Mouse (Mus musculus) liver, embryonic 14.5 days (tissue): Measurements from ENCODE around the gene Nrap. TPM values are rescaled to one million over a fixed set of nuclear protein-coding genes. Genes with fewer than 3 reads are reported as not detected.
A peak's percentile ranks its signal among the peaks of the same experiment; 100 is the strongest.

ENCODE experiments used
- ATAC-seq: fragments of 200-750 bp; cut with Nextera tagmentation; 2 replicates; pipeline ENCODE4 v1.8.0; 2017; ENCODE audit warnings: moderate number of reproducible peaks, mild to moderate bottlenecking, moderate library complexity; ENCODE audit not compliant: insufficient read depth
- DNase-seq, 3 experiments: peaks; one replicate each; pipeline ENCODE4 v3.0.0-alpha.2; 2012 to 2013; ENCODE audit warnings: low read depth in 3 of 3, low spot score in 3 of 3
- H3K27ac ChIP-seq: fragments of 300-500 bp; sonication (generic); 2 replicates; pipeline ENCODE4 v1.5.1; 2014; ENCODE audit warnings: moderate library complexity, mild to moderate bottlenecking, control low read depth, inconsistent platforms
- H3K27me3 ChIP-seq: fragments of 300-500 bp; sonication (generic); 2 replicates; pipeline ENCODE4 v1.6.1; 2014; ENCODE audit warnings: mild to moderate bottlenecking, low read length, moderate library complexity; ENCODE audit not compliant: control insufficient read depth, insufficient read depth
- H3K36me3 ChIP-seq: fragments of 300-500 bp; sonication (generic); replicated peaks from 2 replicates; pipeline ENCODE4 v1.6.1; 2014; ENCODE audit warnings: low read depth; ENCODE audit not compliant: control insufficient read depth, insufficient read depth
- H3K4me1 ChIP-seq, 2 experiments: fragments of 200-500 bp in 1 of 2; fragments of 300-500 bp in 1 of 2; sonication (generic) in 1 of 2; replicated peaks; 2 replicates each; pipeline ENCODE4 v1.6.1; 2012 to 2014; ENCODE audit warnings: antibody characterized with exemption in 1 of 2, inconsistent platforms in 1 of 2, low read length in 1 of 2; ENCODE audit not compliant: control insufficient read depth in 2 of 2, insufficient read depth in 2 of 2
- H3K4me2 ChIP-seq: fragments of 300-500 bp; sonication (generic); 2 replicates; pipeline ENCODE4 v1.6.1; 2014; ENCODE audit warnings: low read depth, mild to moderate bottlenecking, control low read depth, moderate library complexity
- H3K4me3 ChIP-seq, 2 experiments: fragments of 200-500 bp in 1 of 2; fragments of 300-500 bp in 1 of 2; sonication (generic) in 1 of 2; 2 replicates each; pipeline ENCODE4 v1.5.1; 2012 to 2014; ENCODE audit warnings: low read depth in 2 of 2, low read length in 2 of 2, mild to moderate bottlenecking in 2 of 2, control low read depth in 1 of 2, inconsistent platforms in 1 of 2, moderate library complexity in 1 of 2; ENCODE audit not compliant: insufficient read depth in 1 of 2
- H3K9ac ChIP-seq: fragments of 300-500 bp; sonication (generic); replicated peaks from 2 replicates; pipeline ENCODE4 v1.6.1; 2014; ENCODE audit warnings: mild to moderate bottlenecking, control low read depth, moderate library complexity
- H3K9me3 ChIP-seq: fragments of 300-500 bp; sonication (generic); 2 replicates; pipeline ENCODE4 v1.6.1; 2016; ENCODE audit warnings: low read length, mixed read lengths; ENCODE audit not compliant: control insufficient read depth
- CTCF ChIP-seq: IDR thresholded peaks from 2 replicates; pipeline ENCODE4 v1.5.1; 2016; ENCODE audit warnings: antibody characterized with exemption, low read depth, control low read depth
- EP300 ChIP-seq: IDR thresholded peaks from 2 replicates; pipeline ENCODE4 v1.6.1; 2016; ENCODE audit warnings: antibody characterized with exemption, low read depth
- WGBS: fragments of 180-500 bp; shearing (Covaris S2); extraction: QIAGEN DNeasy Blood & Tissue Kit; methylation state at CpG from one replicate; pipeline ENCODE4 v1.1.7; 2014; ENCODE audit not compliant: insufficient replicate concordance; 5-methylcytosine and 5-hydroxymethylcytosine counted together
- polyA plus RNA-seq, 2 experiments: library from polyadenylated mRNA; depleted of rRNA in 1 of 2; stranded (reverse) in 1 of 2; unstranded in 1 of 2; fragments of >200 nt; fragmentation: Nextera tagmentation in 1 of 2; extraction: Ambion mirVana in 1 of 2; gene quantifications; 2 replicates each; pipeline versions ENCODE4 v1.2.1 to v1.2.3; 2012 to 2014

The Nrap gene
- polyA plus RNA-seq, 2 experiments, result 0.05 to 0.10 TPM

DNA sequence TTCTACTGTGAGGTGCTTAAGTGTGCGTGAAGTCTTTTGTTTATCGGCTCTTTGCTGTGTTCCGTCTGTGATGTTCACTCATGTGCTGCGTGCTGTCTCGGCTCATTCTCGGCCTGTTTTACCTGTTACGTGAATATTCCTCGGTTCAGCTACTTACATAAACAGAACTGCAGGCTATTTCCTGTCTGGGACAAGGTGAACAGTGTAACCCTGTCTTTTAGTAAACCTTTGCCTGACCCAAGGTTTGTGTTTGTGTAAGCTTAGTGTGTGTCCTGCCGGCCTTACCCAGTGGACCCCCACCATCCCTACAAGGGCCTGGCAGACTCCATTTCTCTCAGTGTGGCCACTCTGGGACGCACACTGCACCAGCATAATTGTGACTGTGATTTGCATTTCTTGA lies 42.9 kb upstream of the Nrap start:
- H3K4me2 ChIP-seq, result no peak overlapping the region
- H3K9me3 ChIP-seq, result no peaks in the 10 kb centered on the region
- no peaks in the 10 kb centered on the region for H3K4me1 ChIP-seq
- peaks cover 12% of the 10 kb centered on the region for H3K36me3 ChIP-seq
- TF ChIP-seq EP300, result no peak
- no peak for TF ChIP-seq CTCF
- ATAC-seq (no peak), DNase-seq (no peak)
- WGBS, result 87% methylated on average over 10 of the region's 10 CpGs
- no peak overlapping the region for H3K27ac ChIP-seq
- no peak overlapping the region for H3K4me3 ChIP-seq
- H3K27me3 ChIP-seq, result no peaks in the 10 kb centered on the region
- H3K9ac ChIP-seq, result no peak overlapping the region

GRCm38 (mm10) chr19:56430369-56430768 lies 40.5 kb upstream of the Nrap start:
- H3K27me3 ChIP-seq, result no peaks in the 10 kb centered on the region
- H3K4me1 ChIP-seq, result no peaks in the 10 kb centered on the region
- WGBS, result 79% methylated on average over 8 of the region's 8 CpGs
- no peak overlapping the region for H3K4me3 ChIP-seq
- no peak overlapping the region for H3K9ac ChIP-seq
- no peak overlapping the region for H3K4me2 ChIP-seq
- peaks cover 3% of the 10 kb centered on the region for H3K36me3 ChIP-seq
- TF ChIP-seq CTCF (0 out of 2 replicates have a peak, but pooled peaks have one; percentile 21), EP300 (no peak)
- no peak for DNase-seq
- no peak overlapping the region for H3K27ac ChIP-seq
- no peaks in the 10 kb centered on the region for H3K9me3 ChIP-seq
- no peak for ATAC-seq

GRCm38 (mm10) chr19:56425492-56425891 lies 35.7 kb upstream of the Nrap start:
- no peaks in the 10 kb centered on the region for H3K36me3 ChIP-seq
- no peak overlapping the region for H3K4me3 ChIP-seq
- no peak for DNase-seq
- H3K9me3 ChIP-seq, result no peaks in the 10 kb centered on the region
- no peak for TF ChIP-seq EP300
- H3K4me2 ChIP-seq, result no peak overlapping the region
- H3K4me1 ChIP-seq, result no peaks in the 10 kb centered on the region
- no peak overlapping the region for H3K27ac ChIP-seq
- H3K27me3 ChIP-seq, result no peaks in the 10 kb centered on the region
- no peak for ATAC-seq
- no peak overlapping the region for H3K9ac ChIP-seq
- 73% methylated on average over 9 of the region's 9 CpGs for WGBS

DNA sequence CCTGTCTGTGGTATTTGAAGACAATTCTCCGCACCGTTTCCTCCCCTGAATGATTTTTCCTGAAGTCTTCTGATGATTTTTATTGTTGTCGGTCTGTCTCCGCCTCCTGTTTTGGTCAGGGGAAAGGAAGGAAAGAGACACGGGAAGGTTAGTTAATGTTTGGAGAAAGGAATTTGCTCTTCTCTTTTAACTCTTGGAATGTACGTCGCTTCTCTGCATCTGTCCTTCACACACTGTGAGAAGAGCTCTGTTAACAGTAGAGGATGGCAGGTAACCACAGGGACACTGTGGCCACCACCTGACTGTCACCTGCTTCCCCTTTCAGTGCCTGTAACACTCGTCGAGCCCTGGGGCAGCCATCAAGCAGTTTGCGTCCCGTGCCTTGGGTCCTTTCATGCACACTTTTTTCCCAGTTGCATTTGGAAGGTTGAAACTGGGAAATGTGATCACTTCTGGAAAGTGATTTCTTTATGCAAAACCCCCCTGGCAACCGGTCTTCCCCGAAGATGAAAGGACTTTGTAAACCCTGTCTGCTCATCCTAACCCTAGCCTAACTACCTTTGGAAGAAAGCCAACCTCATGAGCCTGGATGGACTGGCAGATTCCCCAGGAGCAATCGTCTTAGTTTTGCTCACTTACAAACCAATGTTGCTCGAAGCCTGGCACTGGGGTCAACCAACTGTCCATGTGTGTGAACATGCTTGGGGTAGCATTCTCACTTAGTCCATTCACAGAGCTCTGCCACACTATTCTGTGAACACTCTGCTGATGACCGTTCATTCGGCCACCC lies 35.0 kb upstream of the Nrap start:
- 75% methylated on average over 17 of the region's 17 CpGs for WGBS
- no peaks in the 10 kb centered on the region for H3K4me1 ChIP-seq
- H3K36me3 ChIP-seq, result no peaks in the 10 kb centered on the region
- no peak for TF ChIP-seq EP300
- no peak for TF ChIP-seq CTCF
- ATAC-seq (no peak), DNase-seq (no peak)
- H3K27me3 ChIP-seq, result no peaks in the 10 kb centered on the region
- no peak overlapping the region for H3K9ac ChIP-seq
- no peak overlapping the region for H3K4me2 ChIP-seq
- no peak overlapping the region for H3K27ac ChIP-seq
- no peaks in the 10 kb centered on the region for H3K9me3 ChIP-seq
- no peak overlapping the region for H3K4me3 ChIP-seq

DNA sequence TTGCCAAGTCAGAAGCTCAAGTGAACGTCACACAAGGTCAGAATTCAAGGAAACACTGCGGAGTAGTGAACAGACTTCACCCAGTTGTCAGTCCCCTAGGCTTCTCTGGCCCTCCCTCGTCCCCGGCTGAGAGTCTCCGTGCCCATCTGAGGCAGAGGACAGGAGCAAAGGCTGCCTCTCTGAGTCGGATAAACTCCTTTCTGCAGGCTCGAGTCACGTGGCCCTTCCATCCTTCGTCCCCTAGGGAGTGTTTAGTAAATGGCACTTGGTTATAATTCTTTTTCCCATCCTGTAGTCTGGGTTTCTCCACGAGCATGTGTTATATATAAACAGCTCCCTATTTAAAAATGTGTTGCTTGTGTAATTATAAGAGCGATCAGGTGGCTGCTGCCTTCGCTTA lies 33.5 kb upstream of the Nrap start:
- WGBS, result 71% methylated on average over 12 of the region's 12 CpGs
- ATAC-seq (no peak), DNase-seq (no peak)
- Histone ChIP-seq H3K4me3 (no peak overlapping the region), H3K4me1 (no peaks in the 10 kb centered on the region), H3K27me3 (no peaks in the 10 kb centered on the region), H3K9me3 (no peaks in the 10 kb centered on the region), H3K4me2 (no peak overlapping the region), H3K9ac (no peak overlapping the region), H3K36me3 (no peaks in the 10 kb centered on the region), H3K27ac (no peak overlapping the region)
- TF ChIP-seq CTCF (no peak), EP300 (no peak)
